Mouse (Mus musculus): ENCODE results near the gene Mageb5.
"Not testable (repeated sequence)": the region's sequence is repeated elsewhere in the genome, so short reads cannot be mapped to it uniquely, and the experiment has no call there.

Mageb5 gene

GRCm38 (mm10) chrX:91782918-91783317 is at the start of gene Mageb5:
Gene Mageb5, minus strand, starts transcription at chrX:91783018.
- not testable (repeated sequence) for DNase-seq

- not testable (repeated sequence) for DNase-seq
Observed at GRCm38 (mm10) chrX:91759591-91760226, 23.1 kb downstream of the Mageb5 start.
